Mouse (Mus musculus) cortical plate, adult 2 months (tissue): ENCODE data around the gene Fgf15. TPM values are rescaled to one million over a fixed set of nuclear protein-coding genes. Genes with fewer than 3 reads are reported as not detected.

Source experiments
- H3K27ac ChIP-seq: fragments of 200-500 bp; 2 replicates; pipeline ENCODE4 v1.5.1; 2012; ENCODE audit warnings: low read length, control low read depth, inconsistent platforms; ENCODE audit not compliant: insufficient read depth
- H3K4me1 ChIP-seq: fragments of 200-500 bp; 2 replicates; pipeline ENCODE4 v1.6.1; 2011; ENCODE audit warnings: low read length; ENCODE audit not compliant: control insufficient read depth, insufficient read depth
- H3K4me3 ChIP-seq: fragments of 200-500 bp; 2 replicates; pipeline ENCODE4 v1.5.1; 2011; ENCODE audit warnings: mild to moderate bottlenecking, low read length, control low read depth; ENCODE audit not compliant: insufficient read depth
- CTCF ChIP-seq: fragments of 200-500 bp; IDR thresholded peaks from 2 replicates; pipeline ENCODE4 v1.5.1; 2011; ENCODE audit warnings: mild to moderate bottlenecking, control low read depth, low read length; ENCODE audit not compliant: insufficient read depth; ENCODE audit errors: extremely low read depth
- POLR2A ChIP-seq: fragments of 200-500 bp; IDR thresholded peaks from 2 replicates; pipeline ENCODE4 v1.6.1; 2011; ENCODE audit warnings: mild to moderate bottlenecking, low read length, control low read depth; ENCODE audit not compliant: insufficient read depth; ENCODE audit errors: extremely low read depth
- polyA plus RNA-seq: library from polyadenylated mRNA; depleted of rRNA; stranded (reverse); fragments of >200 nt; gene quantifications from 2 replicates; pipeline ENCODE4 v1.2.3, GENCODE M21; 2012

The Fgf15 gene
- polyA plus RNA-seq, 1 experiment, result not detected

- Histone ChIP-seq H3K4me1 (no peaks in the 10 kb centered on the region; the same call in 1 of the 2 replicates), H3K27ac (no peak overlapping the region), H3K4me3 (no peak overlapping the region)
- TF ChIP-seq CTCF (no peak), POLR2A (no peak)
Measured at GRCm38 (mm10) chr7:144927591-144927990, 31.3 kb downstream of the Fgf15 start.

DNA sequence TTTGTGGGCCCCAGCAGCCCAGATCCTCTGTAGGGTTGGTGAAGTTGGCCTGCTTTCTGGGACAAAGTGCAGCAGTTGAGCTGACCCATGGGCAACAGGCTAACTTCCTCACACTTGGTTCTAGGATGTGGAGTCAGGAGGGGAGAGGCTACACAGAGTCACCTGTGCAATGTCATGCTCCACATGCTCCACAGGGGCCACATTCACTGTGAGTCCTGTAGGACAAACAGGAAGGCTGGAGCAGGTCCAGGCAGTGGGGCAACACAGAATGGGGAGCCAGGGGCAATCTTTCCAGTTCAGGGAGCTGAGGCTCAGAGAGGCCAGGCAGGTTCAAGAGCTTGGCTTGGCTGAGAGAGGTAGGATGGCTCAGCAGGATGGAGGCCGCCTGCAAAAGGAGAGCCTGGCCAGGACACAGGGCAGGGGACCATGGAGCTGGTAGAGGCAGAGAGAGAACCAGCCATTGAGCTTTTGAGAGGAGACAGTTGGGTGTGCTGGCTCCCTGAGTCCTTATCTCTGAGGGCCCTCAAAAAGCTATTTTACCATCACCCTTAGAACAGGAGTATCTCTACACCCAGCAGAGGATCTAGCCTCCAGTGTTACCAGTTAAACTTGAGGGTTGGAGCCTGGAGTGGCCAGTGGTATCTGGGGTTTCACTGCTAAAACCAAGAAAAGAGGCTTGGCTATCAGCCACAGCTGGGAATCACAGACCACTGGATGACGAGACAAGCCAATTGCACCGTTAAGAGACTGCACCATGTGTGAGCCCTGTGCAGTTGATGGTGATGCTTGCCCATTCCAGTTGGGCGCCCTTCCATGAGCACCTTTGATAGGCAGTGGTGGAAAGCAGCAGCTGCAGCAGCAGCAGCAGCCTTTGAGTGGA, 31.9 kb downstream of the Fgf15 start:
- Histone ChIP-seq H3K4me3 (no peak overlapping the region), H3K4me1 (no peaks in the 10 kb centered on the region; the same call in 1 of the 2 replicates), H3K27ac (no peak overlapping the region)
- TF ChIP-seq POLR2A, result no peak

- Histone ChIP-seq H3K4me1 (no peaks in the 10 kb centered on the region; the same call in 1 of the 2 replicates), H3K4me3 (no peak overlapping the region), H3K27ac (no peak overlapping the region)
- TF ChIP-seq CTCF (no peak), POLR2A (no peak)
Measured at GRCm38 (mm10) chr7:144928889-144929210, 32.5 kb downstream of the Fgf15 start.

DNA sequence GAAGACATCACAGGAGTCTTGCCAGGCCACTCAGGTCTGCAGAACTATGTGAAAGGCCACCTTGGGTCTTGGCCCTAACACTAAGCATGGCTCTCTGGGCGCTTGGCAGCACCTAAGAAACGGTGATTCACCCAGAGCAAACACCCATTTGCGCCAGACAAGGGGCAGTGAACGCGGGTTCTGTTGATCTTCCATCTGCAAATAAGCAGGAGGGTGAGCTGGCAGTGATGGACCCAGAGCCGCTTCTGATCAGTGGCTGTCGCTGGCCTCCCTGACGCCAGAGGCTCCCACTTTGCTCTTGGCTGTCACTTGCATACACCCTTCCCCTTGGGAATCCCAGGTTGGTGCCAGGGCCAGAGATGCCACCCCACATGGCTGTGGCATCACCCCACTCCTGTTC, 33.2 kb downstream of the Fgf15 start:
- Histone ChIP-seq H3K4me3 (no peak overlapping the region), H3K4me1 (no peaks in the 10 kb centered on the region; the same call in 1 of the 2 replicates)
- TF ChIP-seq CTCF (no peak), POLR2A (no peak)

GRCm38 (mm10) chr7:144929931-144930330, 33.6 kb downstream of the Fgf15 start:
- H3K4me3 ChIP-seq, result no peak overlapping the region
- TF ChIP-seq CTCF (no peak), POLR2A (no peak)
- no peaks in the 10 kb centered on the region; the same call in 1 of the 2 replicates for H3K4me1 ChIP-seq
- H3K27ac ChIP-seq, result no peak overlapping the region

More for the DNA sequence above, 33.2 kb downstream of the Fgf15 start:
- H3K27ac ChIP-seq, result no peak overlapping the region

- no peaks in the 10 kb centered on the region; the same call in 1 of the 2 replicates for H3K4me1 ChIP-seq
- no peak overlapping the region for H3K4me3 ChIP-seq
- TF ChIP-seq POLR2A, result no peak
- TF ChIP-seq CTCF, result peak; percentile 27; the same call in 1 of the 2 replicates
- no peak overlapping the region for H3K27ac ChIP-seq
Measured at GRCm38 (mm10) chr7:144931778-144932177, 35.4 kb downstream of the Fgf15 start.

DNA sequence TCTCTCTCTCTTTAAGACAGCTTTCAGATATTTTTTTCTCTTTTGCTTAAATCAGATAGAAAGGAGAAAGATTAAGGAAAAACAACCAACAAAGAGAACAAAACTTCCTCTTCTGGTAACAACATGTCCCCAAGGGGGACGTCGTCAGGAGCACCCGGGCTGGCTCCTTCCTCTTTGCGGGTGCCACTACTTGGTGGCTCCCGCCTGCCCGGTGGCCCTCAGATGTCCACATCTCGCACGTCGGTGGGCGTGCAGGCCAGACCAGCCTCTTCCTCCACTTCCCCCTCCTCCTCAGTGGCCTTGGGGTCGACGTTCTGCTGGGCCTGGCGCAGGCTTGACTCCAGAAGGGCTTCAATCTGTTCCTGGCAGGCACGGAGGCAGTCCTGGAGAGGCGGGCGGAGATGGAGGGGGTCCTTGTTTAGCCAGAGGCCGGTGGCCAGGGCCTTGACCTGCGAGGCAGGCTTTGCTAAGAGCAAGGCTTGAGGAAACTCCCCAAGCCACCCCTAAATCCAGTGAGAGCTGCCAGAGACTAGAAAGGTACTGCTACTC, 36.1 kb downstream of the Fgf15 start:
- Histone ChIP-seq H3K4me3 (no peak overlapping the region), H3K27ac (no peak overlapping the region), H3K4me1 (no peaks in the 10 kb centered on the region; the same call in 1 of the 2 replicates)
- no peak for TF ChIP-seq POLR2A
- no peak for TF ChIP-seq CTCF

DNA sequence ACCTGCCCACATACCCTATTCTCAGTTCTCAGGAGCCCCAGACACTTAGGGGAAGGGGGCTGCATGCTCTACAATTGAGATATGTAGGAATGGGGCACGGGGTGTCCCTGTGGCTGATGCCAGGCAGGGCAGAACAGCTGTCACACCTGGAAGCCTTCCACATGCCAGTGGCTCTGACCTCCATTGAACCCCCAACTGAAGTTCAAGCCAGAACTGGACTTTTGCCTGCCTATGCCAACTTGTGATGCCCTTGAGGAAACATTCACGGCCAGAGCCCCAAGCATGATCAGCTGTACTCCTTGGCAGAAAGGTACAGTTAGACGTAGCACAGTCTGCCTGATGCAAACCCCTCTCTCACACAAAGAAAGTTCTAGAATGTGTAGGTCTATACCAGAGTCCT, 37.0 kb downstream of the Fgf15 start:
- TF ChIP-seq CTCF, result no peak
- no peak for TF ChIP-seq POLR2A
- H3K27ac ChIP-seq, result no peak overlapping the region
- H3K4me3 ChIP-seq, result no peak overlapping the region
- H3K4me1 ChIP-seq, result no peaks in the 10 kb centered on the region; the same call in 1 of the 2 replicates

- no peaks in the 10 kb centered on the region; the same call in 1 of the 2 replicates for H3K4me1 ChIP-seq
Measured at GRCm38 (mm10) chr7:144933796-144934195, 37.5 kb downstream of the Fgf15 start.

GRCm38 (mm10) chr7:144934901-144935300, 38.6 kb downstream of the Fgf15 start:
- Histone ChIP-seq H3K4me1 (no peaks in the 10 kb centered on the region; the same call in 1 of the 2 replicates), H3K4me3 (no peak overlapping the region), H3K27ac (no peak overlapping the region)
- TF ChIP-seq CTCF (no peak), POLR2A (no peak)

More at GRCm38 (mm10) chr7:144933796-144934195, 37.5 kb downstream of the Fgf15 start:
- no peak for TF ChIP-seq POLR2A
- no peak for TF ChIP-seq CTCF
- Histone ChIP-seq H3K27ac (no peak overlapping the region), H3K4me3 (no peak overlapping the region)
